Mouse (Mus musculus): ENCODE data around the gene C2. TPM values are rescaled to one million over a fixed set of nuclear protein-coding genes. Genes with fewer than 3 reads are reported as not detected.

C2 gene
- total and polyA plus RNA-seq, 2 experiments from 2014 or later, result 2.9 to 4.5 TPM

- H3K4me1 ChIP-seq (ENCODE audit: control insufficient read depth, insufficient read depth), result peaks cover 10% of the 10 kb centered on the region; the same call in 1 of the 2 replicates
- DNase-seq (ENCODE audit: low spot score) (no peak), ATAC-seq (ENCODE audit: insufficient read depth, low read depth) (no peak)
- H3K9me3 ChIP-seq (replicated peaks; ENCODE audit: control insufficient read depth, low read length), result no peaks in the 10 kb centered on the region
- peaks cover 8% of the 10 kb centered on the region; the same call in 1 of the 2 replicates for H3K36me3 ChIP-seq (replicated peaks; ENCODE audit: control insufficient read depth, insufficient read depth, low read length)
- WGBS, result 10% methylated on average over 14 of the region's 14 CpGs
- TF ChIP-seq EP300 (IDR thresholded peaks at IDR 0.05; ENCODE audit: low read depth) (no peak), CTCF (IDR thresholded peaks at IDR 0.05; ENCODE audit: low read depth) (no peak)
- no peaks in the 10 kb centered on the region for H3K27me3 ChIP-seq (ENCODE audit: control insufficient read depth, insufficient read depth, low read length)
- H3K4me2 ChIP-seq (ENCODE audit: low read depth, low read length), result peak overlapping the region; percentile 92
- H3K9ac ChIP-seq (replicated peaks; ENCODE audit: low read depth, low read length), result peak overlapping the region; percentile 69
- peak overlapping the region; percentile 44; the same call in 1 of the 2 replicates for H3K27ac ChIP-seq (ENCODE audit: low read depth)
- peak overlapping the region; percentile 64 for H3K4me3 ChIP-seq (ENCODE audit: low read depth, low read length)
Measured at GRCm38 (mm10) chr17:34931735-34932098, 33.7 kb upstream of the C2 start.

GRCm38 (mm10) chr17:34931061-34931734 lies 33.1 kb upstream of the C2 start, which contains the start of gene Neu1:
Gene Neu1 (plus strand): TSS chr17:34931253.
- peaks cover 8% of the 10 kb centered on the region; the same call in 1 of the 2 replicates for H3K36me3 ChIP-seq (replicated peaks; ENCODE audit: control insufficient read depth, insufficient read depth, low read length)
- WGBS, result under 1% methylated on average over 37 of the region's 38 CpGs
- no peaks in the 10 kb centered on the region for H3K9me3 ChIP-seq (replicated peaks; ENCODE audit: control insufficient read depth, low read length)

GRCm38 (mm10) chr17:34928841-34929240 lies 30.8 kb upstream of the C2 start:
- H3K4me2 ChIP-seq (ENCODE audit: low read depth, low read length), result no peak overlapping the region
- no peak overlapping the region for H3K27ac ChIP-seq (ENCODE audit: low read depth)
- H3K4me1 ChIP-seq (ENCODE audit: control insufficient read depth, insufficient read depth), result peaks cover 10% of the 10 kb centered on the region; the same call in 1 of the 2 replicates
- no peak for DNase-seq (ENCODE audit: low spot score)
- H3K9me3 ChIP-seq (replicated peaks; ENCODE audit: control insufficient read depth, low read length), result no peaks in the 10 kb centered on the region
- WGBS, result 40% methylated on average over 4 of the region's 4 CpGs
- H3K4me3 ChIP-seq (ENCODE audit: low read depth, low read length), result no peak overlapping the region
- TF ChIP-seq CTCF (IDR thresholded peaks at IDR 0.05; ENCODE audit: low read depth), result no peak
- no peak for TF ChIP-seq EP300 (IDR thresholded peaks at IDR 0.05; ENCODE audit: low read depth)
- H3K36me3 ChIP-seq (replicated peaks; ENCODE audit: control insufficient read depth, insufficient read depth, low read length), result no peaks in the 10 kb centered on the region
- no peaks in the 10 kb centered on the region for H3K27me3 ChIP-seq (ENCODE audit: control insufficient read depth, insufficient read depth, low read length)
- H3K9ac ChIP-seq (replicated peaks; ENCODE audit: low read depth, low read length), result no peak overlapping the region
- ATAC-seq (ENCODE audit: insufficient read depth, low read depth), result no peak

More at GRCm38 (mm10) chr17:34931061-34931734, 33.1 kb upstream of the C2 start, which contains the start of gene Neu1:
- peaks cover 10% of the 10 kb centered on the region; the same call in 1 of the 2 replicates for H3K4me1 ChIP-seq (ENCODE audit: control insufficient read depth, insufficient read depth)
- ATAC-seq (ENCODE audit: insufficient read depth, low read depth) (peak; percentile 98), DNase-seq (ENCODE audit: low spot score) (peak; percentile 99)
- H3K4me3 ChIP-seq (ENCODE audit: low read depth, low read length), result peak within 1 kb of the TSS; percentile 64
- H3K4me2 ChIP-seq (ENCODE audit: low read depth, low read length), result peak within 1 kb of the TSS; percentile 92
- H3K9ac ChIP-seq (replicated peaks; ENCODE audit: low read depth, low read length), result peak within 1 kb of the TSS; percentile 69
- no peaks in the 10 kb centered on the region for H3K27me3 ChIP-seq (ENCODE audit: control insufficient read depth, insufficient read depth, low read length)
- TF ChIP-seq CTCF (IDR thresholded peaks at IDR 0.05; ENCODE audit: low read depth), result peak; percentile 80
- peak; percentile 73; the same call in 1 of the 2 replicates for TF ChIP-seq EP300 (IDR thresholded peaks at IDR 0.05; ENCODE audit: low read depth)
- peak within 1 kb of the TSS; percentile 44; the same call in 1 of the 2 replicates for H3K27ac ChIP-seq (ENCODE audit: low read depth)

GRCm38 (mm10) chr17:34927306-34928019 lies 29.4 kb upstream of the C2 start:
- no peak overlapping the region for H3K9ac ChIP-seq (replicated peaks; ENCODE audit: low read depth, low read length)
- ATAC-seq (ENCODE audit: insufficient read depth, low read depth), result no peak
- H3K36me3 ChIP-seq (replicated peaks; ENCODE audit: control insufficient read depth, insufficient read depth, low read length), result no peaks in the 10 kb centered on the region
- H3K27me3 ChIP-seq (ENCODE audit: control insufficient read depth, insufficient read depth, low read length), result no peaks in the 10 kb centered on the region
- no peak overlapping the region for H3K4me3 ChIP-seq (ENCODE audit: low read depth, low read length)
- no peak overlapping the region for H3K27ac ChIP-seq (ENCODE audit: low read depth)
- TF ChIP-seq EP300 (IDR thresholded peaks at IDR 0.05; ENCODE audit: low read depth), result no peak
- TF ChIP-seq CTCF (IDR thresholded peaks at IDR 0.05; ENCODE audit: low read depth), result no peak
- no peak for DNase-seq (ENCODE audit: low spot score)
- H3K4me2 ChIP-seq (ENCODE audit: low read depth, low read length), result no peak overlapping the region
- WGBS, result 82% methylated on average over 18 of the region's 18 CpGs
- H3K9me3 ChIP-seq (replicated peaks; ENCODE audit: control insufficient read depth, low read length), result no peaks in the 10 kb centered on the region
- H3K4me1 ChIP-seq (ENCODE audit: control insufficient read depth, insufficient read depth), result peaks cover 10% of the 10 kb centered on the region; the same call in 1 of the 2 replicates

- DNase-seq (ENCODE audit: low spot score), result no peak
- Histone ChIP-seq H3K27ac (ENCODE audit: low read depth) (no peak overlapping the region), H3K36me3 (replicated peaks; ENCODE audit: control insufficient read depth, insufficient read depth, low read length) (no peaks in the 10 kb centered on the region), H3K4me3 (ENCODE audit: low read depth, low read length) (no peak overlapping the region), H3K4me1 (ENCODE audit: control insufficient read depth, insufficient read depth) (no peaks in the 10 kb centered on the region), H3K9ac (replicated peaks; ENCODE audit: low read depth, low read length) (no peak overlapping the region), H3K4me2 (ENCODE audit: low read depth, low read length) (no peak overlapping the region), H3K9me3 (replicated peaks; ENCODE audit: control insufficient read depth, low read length) (no peaks in the 10 kb centered on the region), H3K27me3 (ENCODE audit: control insufficient read depth, insufficient read depth, low read length) (no peaks in the 10 kb centered on the region)
- ATAC-seq (ENCODE audit: insufficient read depth, low read depth), result no peak
- 66% methylated on average over 5 of the region's 5 CpGs for WGBS
- no peak for TF ChIP-seq EP300 (IDR thresholded peaks at IDR 0.05; ENCODE audit: low read depth)
- no peak for TF ChIP-seq CTCF (IDR thresholded peaks at IDR 0.05; ENCODE audit: low read depth)
Measured at GRCm38 (mm10) chr17:34924258-34924657, 26.2 kb upstream of the C2 start.

All from heart, postnatal 0 days (tissue).